Mouse (Mus musculus) CD8-positive naive resting alpha-beta T cell, adult 2 months (primary cell): ENCODE data around the gene Usp34.
"Not testable (repeated sequence)": the region's sequence is repeated elsewhere in the genome, so short reads cannot be mapped to it uniquely, and the experiment has no call there.

Experiments
- DNase-seq, 2 experiments: peaks; one replicate each; pipeline ENCODE4 v3.0.0; 2022; ENCODE audit warnings: low read depth in 2 of 2, low spot score in 2 of 2

The Usp34 gene

DNA sequence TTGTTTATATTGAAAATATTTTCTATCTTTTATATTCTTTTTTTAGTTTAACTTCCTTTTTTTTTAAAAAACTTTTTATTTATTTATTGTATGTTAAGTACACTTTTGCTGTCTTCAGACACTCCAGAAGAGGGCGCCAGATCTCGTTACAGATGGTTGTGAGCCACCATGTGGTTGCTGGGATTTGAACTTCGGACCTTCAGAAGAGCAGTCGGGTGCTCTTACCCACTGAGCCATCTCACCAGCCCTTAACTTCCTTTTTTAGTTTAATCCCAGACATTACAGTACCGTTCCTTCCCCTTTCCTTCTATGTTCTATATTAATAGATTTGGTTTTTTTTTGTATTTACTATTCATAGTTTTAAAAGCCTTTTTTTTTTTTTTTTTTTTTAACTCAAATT is 50.5 kb downstream of the Usp34 start:
- DNase-seq: not testable (repeated sequence)

DNA sequence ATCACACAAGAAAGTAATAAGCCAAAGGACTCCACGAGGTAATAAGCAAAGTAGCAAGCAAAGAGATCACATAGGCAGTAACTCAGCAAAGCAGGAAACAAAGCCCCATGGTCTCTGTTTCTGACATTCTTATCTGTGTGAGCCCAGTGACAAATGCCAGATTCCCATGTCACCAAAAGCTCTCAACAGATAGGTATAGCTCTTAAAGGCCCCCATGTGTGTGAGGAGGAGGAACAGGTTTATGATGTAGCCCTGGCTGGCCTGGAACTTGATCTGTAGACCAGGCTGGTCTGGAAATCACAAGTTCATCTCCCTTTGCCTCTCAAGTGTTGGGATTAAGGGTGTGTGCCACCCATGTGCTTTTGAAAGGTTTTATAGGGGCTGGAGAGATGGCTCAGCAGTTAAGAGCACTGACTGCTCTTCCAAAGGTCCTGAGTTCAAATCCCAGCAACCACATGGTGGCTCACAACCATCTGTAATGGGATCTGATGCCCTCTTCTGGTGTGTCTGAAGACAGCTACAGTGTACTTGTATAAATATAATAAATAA is 53.1 kb downstream of the Usp34 start:
- DNase-seq: not testable (repeated sequence)

DNA sequence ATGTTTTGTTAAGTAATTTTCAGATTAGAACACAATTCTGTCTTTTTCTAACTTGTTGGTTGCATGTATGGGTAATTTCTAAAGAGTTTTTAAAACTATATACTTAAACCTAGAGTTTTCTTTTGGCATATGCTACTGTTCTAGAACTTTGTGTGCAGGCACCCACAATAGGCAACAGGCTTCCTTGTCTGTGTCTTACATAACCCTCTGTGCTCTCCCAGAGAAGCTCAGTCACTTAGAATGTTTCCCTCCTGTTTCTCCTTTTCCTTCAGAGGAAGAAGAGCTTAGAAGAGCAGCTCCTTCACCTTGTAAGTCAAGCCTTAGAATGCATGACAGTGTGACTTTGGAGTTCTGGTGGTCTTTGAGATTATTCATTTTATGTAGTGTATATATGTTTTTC is 55.6 kb downstream of the Usp34 start:
- no peak for DNase-seq

DNA sequence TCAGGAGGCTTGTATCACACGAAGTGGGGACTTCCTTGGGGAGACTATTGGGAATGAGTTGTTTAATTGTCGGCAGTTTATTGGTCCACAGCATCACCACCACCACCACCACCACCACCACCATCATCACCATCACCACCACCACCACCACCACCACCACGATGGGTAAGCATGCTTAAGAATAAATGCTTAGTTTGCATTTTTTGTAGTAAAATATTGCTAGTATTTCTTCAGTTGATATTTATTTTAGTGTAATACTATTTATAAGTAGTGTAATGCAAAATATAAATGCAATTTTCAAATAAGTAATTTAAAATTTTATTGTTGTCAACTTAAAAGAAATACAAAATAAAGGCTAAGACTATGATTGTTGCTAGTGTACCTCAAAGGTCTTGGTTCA is 57.7 kb downstream of the Usp34 start:
- DNase-seq: no peak

DNA sequence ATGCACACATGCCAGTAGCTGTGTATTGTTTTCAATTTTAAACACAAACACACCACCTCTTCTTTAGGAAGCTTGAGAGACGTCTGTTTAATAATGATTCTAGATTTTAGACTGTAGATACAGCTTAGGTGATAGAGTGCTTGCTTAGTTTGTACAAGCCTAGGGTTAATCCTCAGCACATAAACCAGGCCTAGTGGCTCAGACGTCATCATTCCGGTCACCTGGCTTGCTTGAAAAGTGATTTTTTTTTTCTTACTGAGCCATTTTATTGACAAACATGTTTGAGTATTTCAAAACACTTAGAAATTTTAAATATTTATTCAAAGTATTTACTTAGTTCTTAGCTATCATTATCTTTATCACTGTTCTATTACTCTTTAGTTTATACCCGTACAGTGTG is 65.3 kb downstream of the Usp34 start:
- DNase-seq: no peak

DNA sequence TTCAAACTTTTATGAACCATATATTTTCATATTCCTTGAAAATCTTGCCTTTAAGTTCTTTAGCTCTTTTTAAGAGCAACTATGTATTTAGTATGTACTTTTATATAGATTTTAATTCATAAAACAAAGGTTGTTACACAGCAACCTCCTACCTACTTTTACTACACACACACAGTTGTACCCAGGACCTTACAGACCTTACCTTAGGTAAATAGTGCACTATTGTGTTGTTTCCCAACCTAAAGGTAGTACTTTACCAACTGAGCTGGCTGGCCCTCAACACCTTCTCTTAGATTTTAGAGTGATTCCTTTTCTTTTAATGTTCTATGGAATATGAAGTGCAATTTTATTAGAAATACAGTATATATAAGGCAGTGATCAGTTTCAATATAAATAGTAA is 65.8 kb downstream of the Usp34 start:
- no peak for DNase-seq

DNA sequence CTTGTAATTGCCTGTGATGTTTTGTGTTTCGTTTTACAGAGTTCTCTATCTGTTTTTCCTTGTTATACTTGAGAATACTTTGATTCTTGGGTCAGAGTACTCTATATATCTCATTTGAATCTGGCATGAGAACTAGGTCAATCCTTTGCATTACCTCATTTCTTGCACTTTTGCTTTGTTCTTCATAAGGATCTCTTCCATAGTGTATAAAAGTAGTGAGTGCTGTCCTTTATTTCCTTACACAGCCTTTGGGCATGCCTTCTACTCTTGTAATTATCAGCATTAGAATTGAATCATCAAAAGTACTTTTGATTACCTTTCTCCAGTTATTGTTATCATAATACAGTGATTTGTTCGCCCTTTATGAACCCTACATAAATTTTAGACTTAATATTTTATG is 73.4 kb downstream of the Usp34 start:
- no peak for DNase-seq

DNA sequence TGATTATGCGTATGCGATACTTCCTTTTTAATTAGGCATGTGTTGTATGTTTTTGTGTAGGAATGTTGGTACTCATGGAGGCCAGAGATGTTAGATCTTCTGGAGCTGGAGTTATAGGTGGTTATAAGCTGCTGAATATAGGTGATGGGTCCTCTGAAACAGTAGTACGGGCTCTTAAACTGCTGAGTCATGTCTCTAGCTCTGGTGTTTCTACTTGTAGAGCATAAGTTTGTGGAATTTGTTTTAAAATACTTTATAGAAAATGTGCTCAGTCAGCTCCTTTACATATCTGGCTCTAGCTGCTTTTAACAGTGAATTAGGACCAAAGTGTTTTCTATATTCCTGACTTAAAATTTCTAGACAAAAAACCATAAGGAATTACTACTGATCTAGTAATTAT is 73.9 kb downstream of the Usp34 start:
- DNase-seq: no peak

DNA sequence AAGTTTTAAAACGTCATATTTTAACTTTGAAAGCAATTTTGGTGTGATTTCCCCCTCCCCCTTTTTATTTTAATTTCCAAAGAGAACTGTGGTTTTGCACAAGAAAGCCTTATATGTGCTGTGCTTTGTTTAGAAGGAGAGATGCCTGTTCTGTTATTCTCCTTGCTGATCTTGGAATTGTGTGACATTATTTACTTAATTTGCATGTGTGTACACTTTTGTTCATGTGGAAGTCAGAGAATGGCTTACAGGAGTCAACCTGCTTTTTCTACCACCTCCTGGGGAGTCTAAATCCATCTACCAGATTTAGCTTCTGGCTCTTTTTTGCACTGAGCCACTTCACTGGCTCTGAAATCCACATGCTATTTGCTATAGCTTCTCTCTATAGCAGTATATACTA is 76.1 kb downstream of the Usp34 start:
- no peak for DNase-seq

DNA sequence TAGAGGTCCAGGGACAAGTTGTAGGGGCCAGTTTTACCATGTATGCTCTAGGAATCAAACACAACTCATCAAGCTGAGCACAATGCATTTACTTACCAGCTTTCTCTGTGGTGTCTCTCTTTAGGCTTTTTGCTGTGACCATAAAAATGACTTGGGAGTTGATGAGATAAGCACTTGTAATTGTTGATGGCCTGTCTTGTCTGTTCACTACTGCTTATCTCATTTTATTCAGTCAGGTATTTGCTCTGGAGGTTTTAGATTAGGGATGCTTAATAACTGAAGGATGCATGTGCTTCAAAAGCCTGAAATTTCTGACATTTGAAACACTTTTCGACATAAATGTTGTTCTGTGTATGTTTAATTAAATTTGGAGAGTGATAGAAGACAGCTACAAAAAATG is 83.0 kb downstream of the Usp34 start:
- no peak for DNase-seq

DNA sequence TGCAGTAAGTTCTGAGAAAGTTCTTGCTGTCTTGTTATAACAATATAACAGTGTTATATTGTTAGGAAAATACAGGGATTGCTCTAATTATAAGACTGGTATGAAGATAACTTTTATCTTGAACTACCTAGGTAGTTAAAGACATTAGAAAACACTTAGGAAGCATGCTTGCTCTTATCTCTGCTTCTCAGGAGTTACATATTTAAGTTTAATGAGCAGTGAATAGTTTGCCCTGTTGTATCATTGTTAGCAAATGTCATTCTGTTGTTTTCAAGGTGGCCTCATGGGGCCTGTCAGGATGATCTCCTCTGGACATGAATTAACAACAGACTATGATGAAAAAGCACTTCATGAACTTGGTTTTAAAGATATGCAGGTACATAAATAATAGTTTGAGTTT is 85.9 kb downstream of the Usp34 start:
- no peak for DNase-seq

DNA sequence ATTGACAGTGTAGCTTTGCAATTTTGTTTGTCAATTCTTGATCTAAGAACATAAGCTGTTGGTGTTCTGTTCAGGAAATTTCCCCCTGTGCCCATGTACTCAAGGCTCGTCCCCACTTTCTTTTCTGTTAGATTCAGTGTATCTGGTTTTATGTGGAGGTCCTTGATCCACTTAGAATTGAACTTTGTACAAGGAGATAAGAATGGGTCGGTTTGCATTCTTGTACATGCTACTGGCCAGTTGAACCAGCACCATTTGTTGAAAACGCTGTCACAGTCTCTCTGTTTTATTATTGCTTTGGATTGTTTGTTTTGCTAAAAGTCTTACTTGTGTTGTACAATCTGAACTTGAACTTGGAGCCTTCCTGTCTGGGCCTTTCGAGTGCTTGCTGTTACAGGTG is 89.9 kb downstream of the Usp34 start:
- DNase-seq: no peak

DNA sequence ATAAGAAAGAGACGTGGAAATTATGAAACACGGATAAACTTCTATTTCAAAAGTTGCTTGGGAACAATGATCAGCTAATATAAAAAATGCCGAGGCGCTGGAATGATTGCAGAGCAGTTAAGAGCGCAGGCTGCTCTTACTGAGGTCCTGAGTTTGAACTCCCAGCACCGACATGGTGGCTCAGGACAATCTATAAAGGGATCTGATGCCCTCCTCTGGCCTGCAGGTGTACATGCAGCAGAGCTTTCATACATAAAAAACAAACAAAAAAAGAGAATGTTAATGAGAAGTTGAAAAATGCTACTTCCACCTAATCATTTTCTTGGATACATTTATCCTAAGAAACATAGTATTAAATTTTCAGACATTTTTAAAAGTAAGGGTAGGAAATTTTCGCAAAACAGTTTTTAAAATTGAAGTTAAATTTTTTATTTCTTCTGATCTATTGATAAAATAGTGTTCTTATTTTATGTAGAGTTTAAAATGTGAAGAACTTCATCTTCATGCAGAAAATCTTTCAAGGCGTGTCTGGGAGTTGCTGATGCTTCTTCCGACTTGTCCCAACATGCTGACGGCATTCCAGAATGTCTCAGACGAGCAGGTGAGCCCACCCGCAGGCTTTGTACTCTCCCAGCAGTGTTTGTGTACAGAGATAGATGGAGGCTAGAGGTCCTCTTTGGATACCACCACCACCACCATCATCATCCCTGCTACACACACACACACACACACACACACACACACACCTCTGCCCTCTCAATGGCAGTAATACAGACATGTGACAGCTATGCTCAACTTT is 94.5 kb downstream of the Usp34 start:
- DNase-seq: no peak

DNA sequence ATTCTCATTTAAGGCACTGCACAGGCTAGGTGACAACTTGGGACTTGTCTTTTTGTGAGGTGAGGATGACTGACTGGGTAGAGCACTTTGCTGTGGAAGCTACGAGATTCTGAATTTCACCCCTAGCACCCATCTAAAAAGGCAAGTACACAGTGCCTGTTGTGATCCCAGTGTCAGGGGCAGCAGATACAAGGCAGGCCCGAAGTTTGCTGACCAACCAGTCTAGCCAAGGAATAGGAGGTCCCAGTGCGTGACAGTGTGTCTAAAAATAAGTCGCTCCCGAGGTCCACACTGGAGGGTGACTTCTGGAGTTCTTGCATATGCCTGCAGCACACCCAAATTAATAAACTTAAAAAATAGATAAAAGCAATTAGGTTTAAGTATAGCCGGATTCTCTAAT is 121.6 kb downstream of the Usp34 start:
- no peak for DNase-seq

DNA sequence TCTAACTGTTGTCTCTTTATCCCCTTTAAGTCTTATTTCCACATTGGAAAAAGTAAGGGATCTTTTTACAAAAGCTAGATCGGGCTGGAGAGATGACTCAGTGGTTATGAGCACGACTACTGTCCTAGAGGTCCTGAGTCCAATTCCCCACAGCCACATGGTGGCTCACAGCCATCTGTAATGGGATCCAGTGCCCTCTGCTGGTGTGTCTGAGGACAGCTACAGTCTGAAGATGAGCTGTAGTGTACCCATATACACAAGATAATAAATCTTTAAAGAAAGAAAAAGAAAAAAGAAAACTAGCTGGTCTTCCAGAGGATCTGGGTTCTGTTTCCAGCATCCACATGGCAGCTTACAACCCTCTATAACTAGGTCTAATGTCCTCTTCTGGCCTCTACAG is 123.3 kb downstream of the Usp34 start:
- no peak for DNase-seq

DNA sequence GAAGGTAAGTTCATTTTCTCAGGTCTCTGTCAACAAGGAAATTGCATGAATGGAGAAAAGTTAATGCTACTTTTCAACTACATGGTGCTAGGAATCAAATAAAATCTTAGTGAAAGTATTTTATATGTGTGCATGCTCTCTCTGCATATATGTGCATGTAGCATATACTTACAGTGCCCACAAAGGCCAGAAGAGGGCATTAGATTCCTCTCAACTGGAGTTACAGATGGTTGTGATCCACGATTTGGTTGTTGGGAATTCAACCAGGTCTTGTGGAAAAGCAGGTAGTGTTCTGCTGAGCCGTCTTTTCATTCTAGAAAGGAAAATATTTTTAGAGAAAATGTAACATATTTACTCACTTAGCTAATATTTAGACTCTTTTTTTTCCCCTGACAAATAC is 129.4 kb downstream of the Usp34 start:
- DNase-seq: no peak

DNA sequence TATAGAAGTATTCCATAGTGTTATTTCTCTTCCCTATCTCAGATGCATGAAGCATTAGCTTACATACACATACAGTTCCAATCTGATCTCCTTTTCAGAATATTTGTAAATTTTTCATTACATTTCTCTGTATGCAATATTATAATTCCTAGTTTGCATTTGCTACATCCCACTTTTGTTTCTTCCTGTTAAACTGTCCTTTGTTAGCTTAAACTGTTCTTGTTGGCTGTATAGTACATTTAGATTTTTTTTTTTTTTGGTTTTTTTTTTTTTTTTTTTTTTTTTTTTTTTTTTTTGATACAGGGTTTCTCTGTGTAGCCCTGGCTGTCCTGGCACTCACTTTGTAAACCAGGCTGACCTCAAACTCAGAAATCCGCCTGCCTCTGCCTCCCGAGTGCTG is 159.2 kb downstream of the Usp34 start:
- DNase-seq: not testable (repeated sequence)

DNA sequence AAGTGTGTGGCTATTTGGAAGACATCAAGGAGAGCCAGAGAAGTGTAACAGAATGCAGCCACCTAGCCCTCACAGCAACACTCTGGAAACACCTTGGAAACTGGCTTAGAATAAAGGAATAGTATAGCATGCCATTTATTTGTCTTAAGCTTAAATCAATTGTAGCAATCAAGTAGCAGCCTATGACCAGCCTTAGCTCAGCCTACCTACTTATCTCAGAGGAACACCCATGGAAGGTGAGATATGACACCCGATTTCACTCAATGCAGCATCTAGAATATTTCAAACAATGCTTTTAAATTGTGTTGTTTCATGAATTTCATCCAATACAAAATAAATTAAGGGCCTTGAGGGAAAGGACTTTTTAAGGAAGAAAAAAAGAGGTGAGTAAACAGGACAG is 183.3 kb downstream of the Usp34 start:
- DNase-seq: no peak

DNA sequence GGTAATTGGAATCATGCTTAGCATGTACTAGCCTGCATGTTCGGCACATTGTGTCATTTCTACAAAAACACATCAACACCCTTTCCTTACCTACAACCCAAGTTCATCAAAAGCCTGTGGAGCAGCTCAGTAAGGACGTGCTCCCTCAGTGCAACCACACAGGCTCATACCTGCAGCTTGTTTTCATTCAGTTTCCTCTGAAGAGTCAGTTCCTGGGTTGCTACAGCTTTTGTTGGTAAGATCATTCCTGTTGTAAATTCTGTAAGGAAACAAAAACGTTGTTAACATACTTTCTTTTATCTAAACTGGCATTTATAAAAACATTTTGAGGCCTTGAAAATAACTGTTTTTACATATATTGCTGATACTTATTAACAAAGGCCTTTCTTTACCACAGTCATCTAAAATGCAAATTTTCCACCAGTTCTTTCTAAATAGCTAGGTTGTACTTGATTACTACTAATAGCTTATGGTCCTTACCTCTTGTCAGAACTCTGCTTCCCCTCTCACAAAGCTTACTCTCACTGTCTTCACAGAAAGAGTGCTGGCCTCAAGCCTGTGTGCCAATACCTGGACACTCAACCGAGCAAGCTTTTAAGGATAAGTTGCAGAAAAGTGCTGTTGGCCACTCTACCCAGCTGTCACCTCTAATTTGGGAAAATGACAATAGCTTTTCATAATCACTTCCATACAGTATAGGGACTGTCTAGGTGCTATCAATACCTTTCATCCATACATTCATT is 185.5 kb downstream of the Usp34 start:
- DNase-seq: no peak

DNA sequence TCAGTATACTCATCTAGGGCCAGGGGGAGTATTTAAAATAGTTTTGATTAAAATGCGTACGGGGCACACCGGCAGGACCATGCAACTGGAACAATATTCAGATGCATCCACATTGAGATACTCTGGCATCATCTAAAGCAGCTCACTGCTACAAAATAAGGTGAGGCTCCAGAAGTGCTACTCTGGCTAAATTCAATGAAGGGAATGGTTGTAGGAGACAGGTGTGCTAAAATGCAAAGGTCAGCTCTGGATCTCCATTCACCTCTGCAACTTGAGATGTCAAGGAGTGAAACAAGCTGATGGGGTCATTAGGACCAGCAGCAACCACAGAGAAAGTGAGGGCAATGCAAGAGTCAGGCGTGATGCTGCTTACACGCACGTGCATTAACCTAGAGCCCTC is 188.5 kb downstream of the Usp34 start:
- DNase-seq: no peak

DNA sequence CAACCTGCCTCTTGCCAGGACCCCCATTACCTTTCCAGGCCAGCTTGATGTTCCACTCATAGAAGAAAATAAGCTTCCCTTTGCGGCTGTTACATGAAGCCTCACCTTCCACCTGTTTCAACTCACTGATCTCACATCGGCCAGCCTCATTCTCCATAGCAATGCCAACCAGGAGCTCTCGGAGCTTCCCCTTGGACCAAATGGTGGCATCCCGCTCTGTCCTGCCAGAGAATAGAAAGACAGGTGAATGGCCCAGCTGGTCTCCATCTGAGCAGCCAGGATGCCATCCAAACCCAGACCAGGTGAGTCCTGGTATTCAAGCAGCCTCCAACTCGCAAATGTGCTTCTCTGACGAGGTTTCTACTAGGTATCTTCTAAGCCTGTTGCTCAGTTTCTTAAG is 190.0 kb downstream of the Usp34 start:
- DNase-seq: no peak

DNA sequence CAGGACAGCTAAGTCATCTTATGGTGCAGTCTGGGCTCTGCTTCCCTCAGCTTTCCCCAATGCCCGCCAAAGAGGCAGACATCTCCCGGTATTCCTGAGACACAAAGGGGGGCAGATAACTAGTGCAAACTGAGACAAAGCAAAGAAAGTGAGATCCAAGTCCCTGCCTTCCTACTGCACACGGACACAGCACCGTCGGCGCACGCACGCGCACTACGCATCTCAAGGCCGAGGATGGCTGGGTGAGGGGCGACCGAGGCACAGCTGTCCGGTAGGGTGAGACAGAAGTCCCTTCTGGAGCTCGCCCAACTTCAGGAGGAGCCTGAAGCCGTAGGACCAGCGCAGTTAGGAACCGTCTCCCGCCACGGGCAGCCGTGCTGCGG is 190.6 kb downstream of the Usp34 start:
- no peak for DNase-seq
